Mouse (Mus musculus) small intestine, adult 2 months (tissue): ENCODE measurements around the gene Gm17783. TPM values are rescaled to one million over a fixed set of nuclear protein-coding genes. Genes with fewer than 3 reads are reported as not detected.
"Not testable (repeated sequence)": the region's sequence is repeated elsewhere in the genome, so short reads cannot be mapped to it uniquely, and the experiment has no call there.

ENCODE experiments used
- H3K27ac ChIP-seq: fragments of 200-500 bp; 2 replicates; pipeline ENCODE4 v1.5.1; 2012; ENCODE audit warnings: low read depth, low read length, control low read depth, inconsistent platforms; ENCODE audit not compliant: insufficient read depth
- H3K27me3 ChIP-seq: fragments of 200-500 bp; 2 replicates; pipeline ENCODE4 v1.6.1; 2012; ENCODE audit warnings: mild to moderate bottlenecking, moderate library complexity, low read length, inconsistent platforms; ENCODE audit not compliant: control insufficient read depth, insufficient read depth
- H3K36me3 ChIP-seq: fragments of 200-500 bp; 2 replicates; pipeline ENCODE4 v1.6.1; 2012; ENCODE audit warnings: mild to moderate bottlenecking, low read length, control low read depth, inconsistent platforms; ENCODE audit not compliant: control insufficient read depth, insufficient read depth
- H3K4me1 ChIP-seq: fragments of 200-500 bp; 2 replicates; pipeline ENCODE4 v1.6.1; 2012; ENCODE audit warnings: low read length, inconsistent platforms, mixed read lengths; ENCODE audit not compliant: control insufficient read depth, insufficient read depth, insufficient read length
- H3K4me3 ChIP-seq: fragments of 200-500 bp; 2 replicates; pipeline ENCODE4 v1.5.1; 2012; ENCODE audit warnings: low read depth, mild to moderate bottlenecking, control low read depth, inconsistent platforms, low read length, moderate library complexity
- CTCF ChIP-seq: fragments of 200-500 bp; IDR thresholded peaks from 2 replicates; pipeline ENCODE4 v1.5.1; 2012; ENCODE audit warnings: low read depth, mild to moderate bottlenecking, control low read depth, inconsistent platforms, low read length, moderate library complexity, mixed read lengths; ENCODE audit not compliant: insufficient replicate concordance, insufficient read length; ENCODE audit errors: extremely low read depth
- POLR2A ChIP-seq: fragments of 200-500 bp; IDR thresholded peaks from 2 replicates; pipeline ENCODE4 v1.6.1; 2012; ENCODE audit warnings: low read depth, mild to moderate bottlenecking, control low read depth, inconsistent platforms, low read length, moderate library complexity
- WGBS: fragments of 180-500 bp; shearing (Covaris S2); methylation state at CpG from one replicate; pipeline ENCODE4 v1.1.7; 2018; 5-methylcytosine and 5-hydroxymethylcytosine counted together
- polyA plus RNA-seq: library from polyadenylated mRNA; depleted of rRNA; stranded (reverse); fragments of >200 nt; gene quantifications from 2 replicates; pipeline ENCODE4 v1.2.3, GENCODE M21; 2012; rRNA removed

Gene Gm17783
- polyA plus RNA-seq, 1 experiment, result 1.6 TPM

GRCm38 (mm10) chr16:45535009-45535408, 3.2 kb upstream of the Gm17783 start, which contains the start of gene Slc9c1:
Slc9c1 (plus strand) TSS chr16:45535309.
- WGBS, result 98% methylated on average over 5 of the region's 5 CpGs
- H3K4me3 ChIP-seq, result no peak within 1 kb of the TSS
- H3K27me3 ChIP-seq, result no peaks in the 10 kb centered on the region
- no peak for TF ChIP-seq POLR2A
- TF ChIP-seq CTCF, result no peak
- no peaks in the 10 kb centered on the region for H3K36me3 ChIP-seq
- H3K4me1 ChIP-seq, result no peaks in the 10 kb centered on the region
- H3K27ac ChIP-seq, result no peak within 1 kb of the TSS

- Histone ChIP-seq H3K36me3 (peaks cover 1% of the 10 kb centered on the region; the same call in 1 of the 2 replicates), H3K27ac (no peak overlapping the region), H3K4me3 (no peak overlapping the region), H3K4me1 (peaks cover 5% of the 10 kb centered on the region; the same call in 1 of the 2 replicates), H3K27me3 (no peaks in the 10 kb centered on the region)
- no peak for TF ChIP-seq POLR2A
- no peak for TF ChIP-seq CTCF
- 33% methylated on average over 5 of the region's 5 CpGs for WGBS
Observed at GRCm38 (mm10) chr16:45525551-45525950, 6.3 kb downstream of the Gm17783 start.

- Histone ChIP-seq H3K4me1 (no peaks in the 10 kb centered on the region), H3K27ac (no peak overlapping the region), H3K36me3 (no peaks in the 10 kb centered on the region), H3K4me3 (no peak overlapping the region), H3K27me3 (no peaks in the 10 kb centered on the region)
- TF ChIP-seq CTCF (no peak), POLR2A (no peak)
- 48% methylated on average over 1 of the region's 1 CpGs for WGBS
Observed at GRCm38 (mm10) chr16:45495326-45495725, 36.5 kb downstream of the Gm17783 start.

- Histone ChIP-seq H3K27ac (no peak within 1 kb of the TSS), H3K36me3 (no peaks in the 10 kb centered on the region), H3K27me3 (no peaks in the 10 kb centered on the region), H3K4me3 (no peak within 1 kb of the TSS), H3K4me1 (no peaks in the 10 kb centered on the region)
- no peak for TF ChIP-seq CTCF
- no peak for TF ChIP-seq POLR2A
- WGBS, result 30% methylated on average over 5 of the region's 5 CpGs
Observed at GRCm38 (mm10) chr16:45492927-45493326, 38.9 kb downstream of the Gm17783 start, which contains the start of gene Gm609. Gm609 (minus strand) TSS chr16:45492969.

GRCm38 (mm10) chr16:45476991-45477390, 54.9 kb downstream of the Gm17783 start:
- Histone ChIP-seq H3K27ac (no peak overlapping the region), H3K4me3 (no peak overlapping the region), H3K36me3 (no peaks in the 10 kb centered on the region), H3K4me1 (no peaks in the 10 kb centered on the region), H3K27me3 (no peaks in the 10 kb centered on the region)
- no peak for TF ChIP-seq POLR2A
- no peak for TF ChIP-seq CTCF

- H3K27ac ChIP-seq, H3K4me1 ChIP-seq, H3K27me3 ChIP-seq, H3K4me3 ChIP-seq, H3K36me3 ChIP-seq: not testable (repeated sequence)
- 52% methylated on average over 3 of the region's 3 CpGs for WGBS
Observed at GRCm38 (mm10) chr16:45471836-45472235, 60.0 kb downstream of the Gm17783 start.

Other genes with a start within 250 kb of the Gm17783 start
- gene Cd200, start 123.0 kb downstream of the Gm17783 start, polyA plus RNA-seq, result 12.0 and 29.2 TPM in 2 replicates
- gene Gm609, start 39.1 kb downstream of the Gm17783 start, polyA plus RNA-seq, result 0.50 and 2.2 TPM in 2 replicates
- gene Slc9c1, start 3.3 kb upstream of the Gm17783 start, polyA plus RNA-seq, result not detected in 2 replicates
- gene Gcsam, start 78.3 kb upstream of the Gm17783 start, polyA plus RNA-seq, result 0.06 and 0.11 TPM in 2 replicates
- gene BC016579, start 122.0 kb upstream of the Gm17783 start, polyA plus RNA-seq, result 1.3 and 2.1 TPM in 2 replicates
- gene Tmprss7, start 161.6 kb upstream of the Gm17783 start, polyA plus RNA-seq, result 0.10 and 0.20 TPM in 2 replicates
- 0.55 and 0.63 TPM in 2 replicates for gene Tagln3, start 192.6 kb upstream of the Gm17783 start, polyA plus RNA-seq
- gene Abhd10, start 210.9 kb upstream of the Gm17783 start, polyA plus RNA-seq, result 1.1 and 2.4 TPM in 2 replicates